Mouse (Mus musculus): Measurements from ENCODE around the gene Lsm5. TPM values are rescaled to one million over a fixed set of nuclear protein-coding genes. Genes with fewer than 3 reads are reported as not detected.

The Lsm5 gene
- total RNA-seq (2023) = 10 to 100 TPM; 35.5 to 45.7 TPM

GRCm38 (mm10) chr6:56703931-56704900 lies at the start of gene Lsm5:
Gene Lsm5, minus strand, starts transcription at chr6:56704710.

GRCm38 (mm10) chr6:56714574-56715269 lies 10.2 kb upstream of the Lsm5 start, which contains the start of gene Avl9:
Gene Avl9, plus strand, starts transcription at chr6:56714899.

Other genes with a start within 250 kb of the Lsm5 start
- gene Pde1c, start 135.6 kb downstream of the Lsm5 start, total RNA-seq (2023) = 1 to 10 TPM in 1 of 2 experiments, under 1 TPM in 1; 0.36 to 1.0 TPM
- gene Avl9, start 10.2 kb upstream of the Lsm5 start, total RNA-seq (2023) = 100 to 1,000 TPM; 110 to 113 TPM
- 10 to 100 TPM; 68.3 to 69.1 TPM for gene Kbtbd2, start 93.1 kb upstream of the Lsm5 start, total RNA-seq (2023)
- not detected for gene Fkbp9, start 127.3 kb upstream of the Lsm5 start, total RNA-seq (2023)
- gene Nt5c3, start 219.2 kb upstream of the Lsm5 start, total RNA-seq (2023) = 10 to 100 TPM; 52.5 to 61.9 TPM
- under 1 TPM in 1 of 2 experiments, not detected in 1; 0.70 TPM for gene Vmn1r4, start 219.3 kb upstream of the Lsm5 start, total RNA-seq (2023)

All from B cell, adult 67 days (primary cell).